Mouse (Mus musculus) layer of hippocampus, adult 8-10 months (tissue): ENCODE results near the gene Lrrk2. TPM values are rescaled to one million over a fixed set of nuclear protein-coding genes. Genes with fewer than 3 reads are reported as not detected.
A peak's percentile ranks its signal among the peaks of the same experiment; 100 is the strongest.

ENCODE experiments used
- DNase-seq, 2 experiments: peaks; one replicate each; pipeline ENCODE4 v3.0.0; 2022; ENCODE audit warnings: low spot score in 2 of 2
- total RNA-seq, 4 experiments: library from RNA; stranded (reverse); gene quantifications; 2 replicates each; pipeline ENCODE4 v1.2.4; 2022

Gene Lrrk2
- 10 to 100 TPM; 20.9 to 31.2 (median 23.8) TPM for total RNA-seq

DNA sequence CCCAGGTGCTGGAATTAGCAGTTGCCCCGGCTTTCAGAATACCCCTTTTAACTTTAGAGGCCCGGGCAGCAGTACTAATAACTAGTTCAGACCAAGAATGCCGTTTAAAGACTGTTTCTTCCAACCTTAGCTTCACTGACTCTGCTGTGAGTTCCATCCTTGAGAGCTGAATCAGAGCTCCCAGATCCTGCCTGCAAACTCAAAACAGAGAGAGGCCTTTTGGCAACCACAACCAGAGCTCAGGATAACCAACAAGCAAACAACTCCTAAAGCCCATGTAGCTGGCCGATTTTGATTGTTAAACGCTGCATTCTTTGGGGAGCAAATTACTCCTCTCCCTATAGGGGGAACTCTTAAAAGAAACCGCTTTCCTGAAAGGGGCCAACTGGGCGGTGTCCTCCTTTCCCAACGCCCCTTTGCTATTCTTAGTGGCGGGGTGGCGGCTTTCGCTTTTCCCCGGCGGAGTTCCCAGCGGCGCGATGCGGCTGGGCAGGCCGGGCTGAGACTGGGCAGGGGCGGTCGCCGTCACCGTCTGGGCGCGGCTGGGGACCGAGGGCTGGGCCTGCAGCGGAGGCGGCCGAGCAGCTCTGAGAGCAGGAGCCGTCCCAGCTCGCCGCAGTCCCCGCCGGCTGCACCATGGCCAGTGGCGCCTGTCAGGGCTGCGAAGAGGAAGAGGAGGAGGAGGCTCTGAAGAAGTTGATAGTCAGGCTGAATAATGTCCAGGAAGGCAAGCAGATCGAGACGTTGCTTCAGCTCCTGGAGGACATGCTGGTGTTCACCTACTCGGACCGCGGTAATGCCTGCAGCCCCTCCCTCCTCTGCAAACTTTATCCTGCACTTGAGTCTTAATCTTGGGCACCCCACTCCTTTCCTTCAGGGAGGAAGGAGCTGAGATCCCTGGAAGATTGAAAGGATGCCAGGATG, at the start of gene Lrrk2:
Gene Lrrk2, plus strand, starts transcription at position 531 of the 924 bp plus-strand sequence.
- peak; percentile 22 to 53 for DNase-seq

DNA sequence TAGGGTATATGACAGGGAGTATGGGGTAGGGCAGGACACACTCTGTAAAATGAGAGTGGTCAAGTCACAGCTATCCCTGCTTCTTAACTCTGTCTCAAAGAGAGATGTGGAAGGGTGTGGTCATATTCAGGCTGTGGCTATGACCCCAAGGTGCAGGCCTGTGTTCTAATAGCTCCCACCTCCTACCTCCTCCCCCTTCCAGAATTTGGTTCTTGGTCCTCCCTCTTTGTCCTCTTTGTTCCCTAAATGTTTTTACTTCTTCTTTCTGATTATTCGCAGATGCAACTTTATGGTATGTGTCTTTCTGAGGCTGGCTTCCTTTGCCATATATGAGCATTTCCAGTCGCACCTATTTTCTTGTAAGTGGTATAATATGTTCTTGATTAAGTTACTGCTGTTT, 48.5 kb upstream of the Lrrk2 start:
- no peak for DNase-seq

DNA sequence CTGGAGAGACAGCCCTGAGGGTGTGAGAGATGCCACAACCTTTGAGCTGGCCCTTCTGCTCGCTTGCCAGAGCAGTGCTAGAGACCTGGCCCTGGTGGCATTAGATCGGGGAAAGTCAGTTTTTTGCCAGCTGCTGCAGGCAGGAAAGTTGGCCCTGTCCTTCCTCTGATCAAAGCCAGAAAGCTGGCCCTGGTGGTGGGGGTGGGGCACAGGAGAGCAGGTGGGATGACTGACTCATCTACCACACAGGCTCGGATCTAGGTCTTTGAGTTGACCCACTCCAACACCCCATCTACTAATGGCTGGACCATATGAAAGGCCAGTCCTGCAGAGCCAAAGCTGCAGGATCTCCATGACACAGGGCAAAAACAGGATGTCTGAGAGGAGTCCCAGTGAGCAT, 43.8 kb upstream of the Lrrk2 start:
- no peak for DNase-seq

DNA sequence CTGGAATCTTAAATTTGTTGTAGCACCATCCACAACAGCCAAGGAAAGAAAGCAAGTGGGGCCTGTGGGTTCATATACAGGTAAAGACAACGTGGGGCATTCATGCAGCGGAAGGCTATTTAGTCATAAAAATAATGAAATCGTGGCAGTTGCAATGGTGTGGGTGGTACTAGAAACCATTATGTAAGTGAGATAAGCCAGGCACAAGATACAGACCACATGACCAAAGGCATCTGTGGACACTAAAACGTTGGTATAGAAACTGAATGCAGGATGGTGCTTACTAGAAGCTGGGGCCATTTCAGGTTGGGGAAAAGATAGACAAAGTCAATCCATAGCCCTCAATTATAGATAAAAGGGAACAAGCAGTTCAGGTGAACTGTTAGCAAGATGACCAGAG, 40.5 kb upstream of the Lrrk2 start:
- DNase-seq = no peak

DNA sequence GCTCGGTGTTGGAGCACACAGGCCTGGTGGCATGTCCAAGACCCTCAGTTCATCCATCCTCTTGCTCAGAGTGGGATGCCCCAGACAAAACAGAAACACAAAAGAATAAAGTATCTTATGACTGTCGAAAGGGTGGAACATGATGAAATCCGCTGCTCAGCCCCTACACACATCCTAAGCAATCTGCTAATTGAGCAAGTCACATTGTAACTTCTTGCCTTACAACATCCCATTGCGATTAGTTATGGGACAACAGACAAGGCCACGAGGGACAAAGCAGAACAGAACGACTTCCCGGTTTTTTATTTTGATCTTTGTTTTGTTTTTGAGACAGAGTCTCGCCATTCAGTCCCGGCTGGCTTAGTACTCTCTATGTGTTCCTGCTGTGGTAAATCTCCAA, 39.9 kb upstream of the Lrrk2 start:
- DNase-seq = no peak

DNA sequence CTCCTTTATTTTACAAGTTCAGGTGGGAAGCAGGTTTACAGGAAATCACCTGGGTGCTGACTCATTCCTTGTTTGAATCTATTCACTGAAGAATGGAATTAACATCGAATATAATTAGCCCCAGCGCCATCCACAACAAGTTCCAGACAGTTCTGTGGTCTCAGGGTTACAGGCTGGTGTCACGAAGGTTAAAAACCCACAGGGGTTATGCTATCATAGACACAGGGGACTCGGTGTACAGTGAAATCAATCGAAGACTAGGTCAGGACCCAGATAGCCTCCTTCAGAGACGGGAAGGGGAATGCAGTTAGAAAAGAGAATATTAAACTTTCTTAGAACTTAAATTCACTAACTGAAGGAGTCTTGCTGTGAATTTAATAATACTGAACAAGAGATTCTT, 39.2 kb upstream of the Lrrk2 start:
- no peak for DNase-seq

DNA sequence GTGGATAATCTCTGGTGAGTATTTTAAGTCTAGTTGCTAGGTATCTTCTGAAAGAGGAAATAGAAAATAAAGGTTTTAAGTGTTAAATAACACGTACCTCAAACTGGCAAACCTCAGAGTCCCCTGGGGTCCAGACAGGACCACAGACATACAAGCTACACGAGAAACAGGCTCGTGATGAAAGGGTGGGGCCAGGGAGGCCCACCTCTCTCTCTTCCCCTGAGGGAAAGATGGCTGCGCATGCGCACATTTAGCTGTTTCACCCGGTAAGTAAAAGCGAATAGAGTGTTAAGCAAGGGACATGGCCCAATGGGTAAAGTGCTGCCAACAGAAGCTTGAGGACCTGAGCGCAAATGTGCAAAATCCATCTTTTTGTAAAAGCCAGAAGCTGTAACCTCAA, 38.7 kb upstream of the Lrrk2 start:
- DNase-seq = no peak

DNA sequence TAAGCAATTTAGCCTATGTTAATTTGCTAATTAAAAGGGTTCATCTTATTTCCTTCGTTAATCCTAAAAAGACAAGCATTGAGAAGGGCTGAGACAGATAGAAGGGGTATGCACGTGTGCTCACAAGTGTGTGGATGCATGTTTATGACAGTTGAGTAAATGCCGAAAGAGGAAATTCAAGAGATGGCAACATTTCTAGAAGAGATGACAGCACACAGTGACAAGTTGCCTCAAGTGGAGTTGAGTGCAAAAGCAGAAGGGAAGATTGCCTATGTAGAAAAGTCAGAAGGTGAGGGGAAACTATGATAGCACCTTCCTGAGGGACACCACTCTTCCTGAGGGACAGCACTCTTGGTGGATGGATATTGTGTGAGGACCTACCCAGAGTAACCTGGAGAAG, 31.3 kb upstream of the Lrrk2 start:
- no peak for DNase-seq

DNA sequence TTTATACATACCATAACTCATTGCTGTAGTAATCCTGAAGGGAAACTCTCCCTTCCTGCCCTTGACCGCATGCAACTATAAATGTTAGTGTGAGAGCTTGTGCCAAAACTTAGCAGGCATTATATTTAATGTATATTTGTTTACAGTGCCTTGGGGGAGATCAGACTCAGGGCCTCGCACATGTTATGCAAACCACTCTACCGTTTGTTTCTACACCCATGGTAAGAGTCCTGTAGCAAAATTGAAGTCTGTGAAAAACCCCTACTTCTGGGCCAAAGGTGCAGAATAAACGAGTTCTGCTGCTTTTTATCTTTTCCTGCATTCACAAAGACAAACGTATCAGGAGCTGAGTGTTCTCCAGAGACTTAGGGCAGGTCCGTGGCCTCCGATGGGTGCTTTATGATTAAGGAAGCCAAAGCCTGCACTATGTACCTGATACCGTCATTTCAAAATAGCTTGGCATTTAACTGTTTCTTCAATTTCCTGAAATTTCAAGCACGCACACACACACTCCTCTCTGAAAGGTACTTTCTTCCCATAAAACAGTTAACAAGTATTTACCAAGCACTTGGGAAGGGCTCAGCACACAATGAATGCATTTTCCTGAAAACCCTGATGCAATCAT, 30.2 kb upstream of the Lrrk2 start:
- no peak for DNase-seq

DNA sequence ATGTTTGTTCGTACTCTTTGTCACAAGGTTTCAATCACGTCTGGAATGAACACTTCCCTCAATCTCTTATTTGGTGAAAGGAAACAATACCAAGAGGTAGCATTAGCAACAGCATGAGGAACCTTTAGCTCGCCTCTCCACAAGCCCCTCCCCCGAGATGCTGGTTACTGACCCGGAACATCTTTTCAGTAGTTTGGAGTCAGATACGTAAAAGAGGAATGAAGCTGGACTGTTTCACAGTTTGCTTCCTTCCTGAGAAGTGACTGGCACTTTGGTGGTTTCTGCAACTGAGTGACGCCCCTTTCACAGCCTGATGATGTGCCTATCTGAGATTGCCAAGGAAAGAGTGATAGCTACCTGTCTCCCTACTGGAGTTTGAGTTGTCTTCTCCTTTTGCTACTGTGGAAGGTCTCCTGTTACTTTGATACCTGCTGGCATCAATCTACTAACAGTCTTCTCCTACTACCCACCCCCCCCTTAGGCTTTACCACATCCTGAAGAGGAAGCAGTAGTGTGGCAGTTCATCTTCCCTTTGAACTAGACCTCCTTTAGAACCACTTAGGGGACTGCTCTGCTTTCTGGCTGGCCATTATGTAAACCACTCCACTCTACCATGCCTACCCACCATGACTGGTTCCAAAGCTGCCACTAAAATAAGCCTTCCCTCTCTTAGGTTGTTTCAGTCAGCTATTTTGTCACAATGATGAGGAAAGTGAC, 29.2 kb upstream of the Lrrk2 start:
- no peak for DNase-seq

DNA sequence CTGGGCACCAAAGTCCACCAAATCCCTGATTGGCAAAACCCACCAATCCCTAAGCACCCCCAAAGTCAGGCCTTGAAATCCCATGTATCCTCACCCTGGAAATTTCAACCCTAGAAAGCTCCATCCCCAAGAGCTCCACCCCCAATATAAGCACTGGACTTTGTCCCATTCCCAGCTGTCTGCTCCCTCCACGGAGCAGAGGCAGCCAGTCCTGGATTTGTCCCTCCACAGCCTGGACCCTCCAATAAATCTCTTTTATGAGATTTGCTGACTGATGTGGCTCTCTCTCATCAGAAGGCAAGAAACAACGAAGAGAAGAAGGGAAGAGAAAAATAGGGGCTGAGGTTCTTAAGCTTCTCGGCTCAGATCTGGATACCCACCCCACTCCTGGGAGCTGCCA, 22.7 kb upstream of the Lrrk2 start:
- no peak for DNase-seq

DNA sequence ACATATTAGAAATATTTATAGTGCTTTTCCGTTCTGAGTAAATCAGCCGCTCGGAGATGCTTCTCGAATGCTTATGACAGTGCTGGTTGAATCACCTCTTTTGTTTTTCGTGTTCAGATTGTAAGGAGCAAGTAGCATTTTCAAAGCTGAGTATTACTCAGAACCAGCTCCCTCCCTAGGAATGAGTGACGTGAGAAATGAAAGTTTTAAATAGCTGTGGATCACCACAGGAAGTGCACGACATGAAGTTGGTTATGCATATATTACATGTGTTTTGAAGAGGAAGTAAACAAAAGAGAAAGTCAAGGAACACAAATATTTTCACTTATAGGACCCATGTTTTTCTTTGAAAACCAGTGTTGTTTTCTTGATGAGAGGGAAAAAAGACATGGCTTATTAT, 21.5 kb upstream of the Lrrk2 start:
- DNase-seq = no peak

DNA sequence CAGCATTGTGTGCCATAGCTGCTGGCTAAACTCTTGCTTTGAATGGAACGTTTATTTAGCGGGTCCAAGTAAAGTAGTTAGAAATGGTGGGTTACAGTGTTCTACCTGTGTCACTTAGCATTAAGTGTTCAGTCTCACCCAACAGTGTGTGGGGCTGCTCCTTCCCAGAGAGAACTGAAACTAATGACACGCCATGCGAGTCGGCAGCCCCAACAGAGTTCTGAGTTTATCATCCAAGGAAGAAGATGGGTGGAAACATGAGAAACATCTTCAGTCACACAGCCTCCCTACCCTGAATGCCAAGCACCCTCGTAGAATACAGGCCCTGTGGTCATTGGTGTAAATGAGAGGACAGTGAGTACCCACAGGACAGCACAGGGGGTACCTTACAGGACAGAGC, 14.7 kb upstream of the Lrrk2 start:
- no peak for DNase-seq

DNA sequence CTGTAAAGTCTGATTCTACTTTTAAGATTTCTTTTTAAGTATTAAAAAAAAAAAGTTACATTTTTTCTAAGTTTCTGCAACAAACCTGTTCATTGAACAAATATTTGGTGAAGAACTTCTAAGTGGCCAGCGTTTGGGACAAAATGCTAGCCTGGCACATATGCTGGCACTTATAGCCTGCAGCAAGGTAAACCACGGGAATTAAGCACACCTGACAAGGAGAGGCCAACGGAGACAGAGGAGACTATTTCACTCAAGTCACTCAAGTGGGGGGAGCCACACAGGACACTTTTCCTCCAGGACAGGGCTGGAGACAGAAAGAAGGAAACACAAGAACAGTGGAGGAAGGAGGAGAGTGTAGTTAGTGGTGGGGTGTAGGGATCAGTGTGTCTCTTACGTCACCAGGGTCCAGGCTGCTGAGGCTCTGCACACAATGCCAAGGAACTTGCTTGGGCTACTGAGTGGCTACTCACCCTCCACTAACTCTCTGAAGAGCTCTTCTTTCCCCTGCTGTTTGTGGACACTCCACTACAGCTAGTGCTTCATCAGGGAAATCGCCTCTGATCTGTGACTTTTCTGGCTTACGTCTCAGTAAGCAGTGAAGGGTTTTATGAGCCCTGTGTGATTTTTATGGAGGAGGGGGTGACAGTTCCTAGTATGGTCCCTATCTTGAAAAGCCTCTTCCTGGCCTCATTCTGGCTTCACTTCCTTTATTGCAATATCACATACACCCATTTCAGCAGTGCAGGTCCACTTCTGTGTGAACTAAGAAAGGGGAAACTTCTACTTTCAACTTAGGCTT, 12.5 kb upstream of the Lrrk2 start:
- no peak for DNase-seq

DNA sequence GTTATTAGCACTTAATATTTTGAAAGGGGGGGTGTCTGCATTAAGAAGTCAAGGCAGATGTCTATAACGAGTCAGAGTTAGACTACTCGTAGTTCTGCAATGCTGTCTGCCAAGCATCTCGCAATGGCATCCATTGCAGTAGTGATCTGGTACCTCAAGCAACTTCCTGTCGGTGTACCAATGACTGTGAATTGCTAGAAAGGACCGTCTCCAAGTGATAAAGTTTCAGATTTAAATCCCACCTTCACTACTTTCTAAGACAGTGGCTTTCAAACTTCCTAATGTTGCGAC, 12.0 kb upstream of the Lrrk2 start:
- DNase-seq = no peak

DNA sequence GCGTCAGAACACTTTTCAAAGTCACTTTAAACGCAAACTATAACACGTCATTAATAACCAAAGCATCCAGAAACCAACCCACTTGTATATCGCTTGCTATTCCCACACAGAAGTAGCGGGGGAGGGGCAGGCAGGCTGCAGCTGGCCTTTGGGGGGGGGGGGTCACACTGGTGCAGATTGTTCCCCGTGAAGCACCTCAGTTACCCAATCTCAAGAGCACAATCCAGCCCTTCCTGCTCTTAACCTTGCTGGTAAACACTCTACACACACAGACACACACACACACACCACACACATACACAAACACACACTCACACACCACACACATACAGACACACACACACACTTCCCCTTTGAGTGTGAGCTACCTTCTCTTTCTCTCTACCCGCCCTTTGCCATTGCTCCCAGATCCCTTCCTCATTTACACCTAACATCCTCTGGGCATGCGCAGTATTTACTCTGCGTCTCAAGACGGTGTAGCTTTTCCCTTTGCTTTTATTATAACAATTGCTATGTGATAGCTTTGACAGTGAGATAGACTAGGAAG, 8.3 kb upstream of the Lrrk2 start:
- DNase-seq = no peak

DNA sequence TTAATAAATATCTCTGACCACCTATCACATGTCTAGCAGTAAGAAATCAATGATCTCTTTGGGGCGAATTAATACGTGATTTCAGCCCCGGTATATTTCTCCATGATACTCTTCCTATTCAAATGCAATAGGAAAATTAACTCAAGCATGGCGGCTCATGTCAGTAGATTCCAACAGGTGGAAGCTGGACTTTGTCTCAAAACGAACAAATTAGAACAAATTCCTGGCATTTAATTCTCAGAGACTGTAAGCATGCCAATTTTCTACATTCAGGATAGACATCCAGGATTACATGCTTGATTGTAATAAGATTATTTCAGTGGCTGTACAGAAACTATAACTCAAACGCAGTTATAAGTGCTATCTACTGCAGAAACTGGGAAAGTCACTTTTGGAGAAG, 7.4 kb upstream of the Lrrk2 start:
- no peak for DNase-seq

DNA sequence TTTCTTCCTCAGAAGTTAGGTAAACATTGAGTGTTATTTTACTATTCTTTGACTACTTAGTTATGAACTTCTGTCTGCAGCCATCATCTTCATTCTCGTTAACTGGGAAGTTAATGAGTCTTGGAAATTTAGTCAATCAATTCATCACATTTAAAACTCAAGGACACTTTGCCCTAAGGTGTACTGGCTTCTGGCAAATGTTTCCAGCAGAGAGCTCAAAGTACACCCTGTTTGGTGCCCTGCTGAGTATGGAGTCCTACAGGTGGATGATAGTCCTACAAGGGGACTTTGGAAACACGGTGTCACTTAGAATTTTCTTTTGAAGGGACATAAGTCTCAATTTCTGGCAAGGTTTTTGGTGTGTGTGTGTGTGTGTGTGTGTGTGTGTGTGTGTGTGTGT, 1.8 kb upstream of the Lrrk2 start:
- DNase-seq = no peak

DNA sequence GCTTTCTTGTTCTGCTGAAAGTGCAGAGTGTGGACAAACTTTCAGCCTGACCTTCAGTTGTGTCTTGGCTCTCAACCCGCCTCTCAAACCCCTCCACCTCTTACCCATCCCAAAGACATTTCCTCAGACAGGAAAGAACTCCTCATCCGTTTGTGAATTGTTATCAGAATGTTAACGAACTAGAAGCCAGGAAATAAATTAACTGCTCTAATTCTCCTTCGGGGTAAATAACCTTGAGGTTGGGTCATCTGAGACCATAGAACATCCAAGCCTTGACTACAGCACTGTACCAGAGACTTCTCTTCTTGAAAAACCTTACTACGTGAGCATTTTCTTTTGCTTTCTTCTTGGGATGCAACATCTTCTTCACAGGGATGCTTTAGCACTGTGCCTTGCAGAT, 988 bp upstream of the Lrrk2 start:
- DNase-seq = no peak

DNA sequence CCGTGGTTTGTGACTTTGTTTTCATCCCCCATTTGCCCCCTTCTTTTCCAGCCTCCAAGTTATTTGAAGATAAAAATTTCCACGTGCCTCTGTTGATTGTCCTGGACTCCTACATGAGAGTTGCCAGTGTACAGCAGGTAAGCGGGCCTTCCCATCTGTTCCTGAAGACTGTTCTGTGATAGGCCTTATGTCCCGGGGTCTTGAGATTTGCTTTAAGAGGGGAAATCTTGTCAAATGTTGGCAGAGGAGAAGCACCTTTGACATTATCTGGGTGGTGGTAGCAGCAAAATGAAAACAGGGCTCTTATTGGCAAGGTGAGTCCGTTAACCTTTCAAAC, 562 bp downstream of the Lrrk2 start:
- DNase-seq = no peak

DNA sequence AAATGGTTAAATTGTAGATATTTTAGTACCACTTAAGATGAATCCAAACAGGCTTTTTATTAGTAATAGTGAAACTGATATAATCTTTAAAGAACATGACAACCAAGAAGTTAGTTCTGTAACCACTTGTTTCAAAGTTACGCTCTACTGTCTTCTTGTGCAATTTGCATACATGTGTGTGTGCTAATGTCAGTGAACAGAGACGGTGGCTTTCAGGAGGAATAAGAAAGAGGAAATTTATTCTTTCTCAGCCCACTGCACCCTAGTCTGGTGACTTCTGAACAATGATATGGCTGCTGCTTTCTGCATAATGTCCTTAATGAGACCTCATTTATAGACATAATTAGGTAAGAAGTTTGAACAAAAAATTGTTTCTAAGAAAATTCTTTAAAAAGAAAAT, 7.1 kb downstream of the Lrrk2 start:
- DNase-seq = no peak
